Mouse (Mus musculus): ENCODE measurements around the gene Gm19935.

Gm19935 gene

GRCm38 (mm10) chr8:90817293-90817692, at the start of gene Gm19935:
Gene Gm19935 (minus strand): TSS chr8:90817393.
- no peak for DNase-seq (ENCODE audit: low read depth, low spot score)

GRCm38 (mm10) chr8:90862038-90862437, 44.8 kb upstream of the Gm19935 start:
- no peak for DNase-seq (ENCODE audit: low read depth, low spot score)

- DNase-seq (ENCODE audit: low read depth, low spot score): peak; percentile 62
Measured at GRCm38 (mm10) chr8:90861266-90861944, 44.2 kb upstream of the Gm19935 start.

- no peak for DNase-seq (ENCODE audit: low read depth, low spot score)
Measured at GRCm38 (mm10) chr8:90858071-90858470, 40.9 kb upstream of the Gm19935 start.

GRCm38 (mm10) chr8:90856952-90857351, 39.8 kb upstream of the Gm19935 start:
- no peak for DNase-seq (ENCODE audit: low read depth, low spot score)

GRCm38 (mm10) chr8:90856171-90856570, 39.0 kb upstream of the Gm19935 start:
- no peak for DNase-seq (ENCODE audit: low read depth, low spot score)

- DNase-seq (ENCODE audit: low read depth, low spot score): no peak
Measured at GRCm38 (mm10) chr8:90854671-90855161, 37.5 kb upstream of the Gm19935 start.

GRCm38 (mm10) chr8:90853971-90854670, 36.9 kb upstream of the Gm19935 start:
- DNase-seq (ENCODE audit: low read depth, low spot score): no peak

GRCm38 (mm10) chr8:90851544-90851943, 34.4 kb upstream of the Gm19935 start:
- no peak for DNase-seq (ENCODE audit: low read depth, low spot score)

GRCm38 (mm10) chr8:90849462-90850050, 32.4 kb upstream of the Gm19935 start:
- no peak for DNase-seq (ENCODE audit: low read depth, low spot score)

GRCm38 (mm10) chr8:90847980-90848379, 30.8 kb upstream of the Gm19935 start:
- DNase-seq (ENCODE audit: low read depth, low spot score): no peak

GRCm38 (mm10) chr8:90844179-90844967, 27.2 kb upstream of the Gm19935 start:
- no peak for DNase-seq (ENCODE audit: low read depth, low spot score)

- peak; percentile 40 for DNase-seq (ENCODE audit: low read depth, low spot score)
Measured at GRCm38 (mm10) chr8:90843127-90843526, 25.9 kb upstream of the Gm19935 start.

- DNase-seq (ENCODE audit: low read depth, low spot score): no peak
Measured at GRCm38 (mm10) chr8:90841321-90841720, 24.1 kb upstream of the Gm19935 start.

- no peak for DNase-seq (ENCODE audit: low read depth, low spot score)
Measured at GRCm38 (mm10) chr8:90839725-90840714, 22.8 kb upstream of the Gm19935 start.

GRCm38 (mm10) chr8:90837440-90837839, 20.2 kb upstream of the Gm19935 start:
- no peak for DNase-seq (ENCODE audit: low read depth, low spot score)

- DNase-seq (ENCODE audit: low read depth, low spot score): no peak
Measured at GRCm38 (mm10) chr8:90834321-90834672, 17.1 kb upstream of the Gm19935 start.

- no peak for DNase-seq (ENCODE audit: low read depth, low spot score)
Measured at GRCm38 (mm10) chr8:90833628-90834320, 16.6 kb upstream of the Gm19935 start.

GRCm38 (mm10) chr8:90832576-90833289, 15.5 kb upstream of the Gm19935 start:
- DNase-seq (ENCODE audit: low read depth, low spot score): no peak
